Mouse (Mus musculus) hindbrain, postnatal 0 days (tissue): ENCODE results near the gene Rft1. TPM values are rescaled to one million over a fixed set of nuclear protein-coding genes. Genes with fewer than 3 reads are reported as not detected.
A peak's percentile ranks its signal among the peaks of the same experiment; 100 is the strongest.

Experiments
- ATAC-seq: fragments of 200-750 bp; cut with Nextera tagmentation; 2 replicates; pipeline ENCODE4 v1.8.0; 2017; ENCODE audit warnings: mild to moderate bottlenecking, moderate TSS enrichment, moderate library complexity
- DNase-seq: peaks from one replicate; pipeline ENCODE4 v3.0.0-alpha.2; 2015; ENCODE audit warnings: low spot score
- H3K27ac ChIP-seq: fragments of 300-500 bp; sonication (generic); 2 replicates; pipeline ENCODE4 v1.5.1; 2014; ENCODE audit warnings: mild to moderate bottlenecking
- H3K27me3 ChIP-seq: fragments of 300-500 bp; sonication (generic); 2 replicates; pipeline ENCODE4 v1.6.1; 2014; ENCODE audit warnings: low read length, mixed read lengths; ENCODE audit not compliant: insufficient read depth
- H3K36me3 ChIP-seq: fragments of 300-500 bp; sonication (generic); 2 replicates; pipeline ENCODE4 v1.6.1; 2014; ENCODE audit warnings: low read length, mixed read lengths; ENCODE audit not compliant: insufficient read depth
- H3K4me1 ChIP-seq: fragments of 300-500 bp; sonication (generic); 2 replicates; pipeline ENCODE4 v1.6.1; 2014; ENCODE audit warnings: antibody characterized with exemption, low read length, mixed read lengths; ENCODE audit not compliant: insufficient read depth
- H3K4me2 ChIP-seq: fragments of 300-500 bp; sonication (generic); 2 replicates; pipeline ENCODE4 v1.6.1; 2014; ENCODE audit warnings: low read depth, mild to moderate bottlenecking, low read length, moderate library complexity, mixed read lengths
- H3K4me3 ChIP-seq: fragments of 300-500 bp; sonication (generic); 2 replicates; pipeline ENCODE4 v1.5.1; 2014; ENCODE audit warnings: low read length
- H3K9ac ChIP-seq: fragments of 300-500 bp; sonication (generic); replicated peaks from 2 replicates; pipeline ENCODE4 v1.6.1; 2014; ENCODE audit warnings: mild to moderate bottlenecking, low read length, moderate library complexity, mixed read lengths
- H3K9me3 ChIP-seq: fragments of 300-500 bp; sonication (generic); 2 replicates; pipeline ENCODE4 v1.6.1; 2016; ENCODE audit warnings: low read length, mixed read lengths
- CTCF ChIP-seq: IDR thresholded peaks from 2 replicates; pipeline ENCODE4 v1.5.1; 2016; ENCODE audit warnings: antibody characterized with exemption, control low read depth, low read depth
- WGBS: fragments of 180-500 bp; shearing (Covaris S2); extraction: QIAGEN DNeasy Blood & Tissue Kit; methylation state at CpG from one replicate; pipeline ENCODE4 v1.1.7; 2014; 5-methylcytosine and 5-hydroxymethylcytosine counted together
- polyA plus RNA-seq: library from polyadenylated mRNA; unstranded; fragments of >200 nt; fragmentation: Nextera tagmentation; extraction: Ambion mirVana; gene quantifications from 2 replicates; pipeline ENCODE4 v1.2.1, GENCODE M21; 2015
- total RNA-seq: library from RNA; depleted of rRNA; stranded (reverse); fragments of >200 nt; gene quantifications from 2 replicates; pipeline ENCODE4 v1.2.3, GENCODE M21; 2014

The Rft1 gene
- total and polyA plus RNA-seq, 2 experiments from 2014 or later = 10.1 to 18.2 TPM

GRCm38 (mm10) chr14:30670161-30670560, 16.0 kb downstream of the Rft1 start:
- no peak for TF ChIP-seq CTCF
- Histone ChIP-seq H3K9me3 (no peaks in the 10 kb centered on the region), H3K4me3 (no peak overlapping the region), H3K9ac (no peak overlapping the region), H3K27ac (no peak overlapping the region), H3K4me1 (no peaks in the 10 kb centered on the region), H3K4me2 (no peak overlapping the region), H3K27me3 (no peaks in the 10 kb centered on the region), H3K36me3 (peaks cover 27% of the 10 kb centered on the region)
- DNase-seq = no peak
- ATAC-seq = no peak
- WGBS = 93% methylated on average over 6 of the region's 6 CpGs

DNA sequence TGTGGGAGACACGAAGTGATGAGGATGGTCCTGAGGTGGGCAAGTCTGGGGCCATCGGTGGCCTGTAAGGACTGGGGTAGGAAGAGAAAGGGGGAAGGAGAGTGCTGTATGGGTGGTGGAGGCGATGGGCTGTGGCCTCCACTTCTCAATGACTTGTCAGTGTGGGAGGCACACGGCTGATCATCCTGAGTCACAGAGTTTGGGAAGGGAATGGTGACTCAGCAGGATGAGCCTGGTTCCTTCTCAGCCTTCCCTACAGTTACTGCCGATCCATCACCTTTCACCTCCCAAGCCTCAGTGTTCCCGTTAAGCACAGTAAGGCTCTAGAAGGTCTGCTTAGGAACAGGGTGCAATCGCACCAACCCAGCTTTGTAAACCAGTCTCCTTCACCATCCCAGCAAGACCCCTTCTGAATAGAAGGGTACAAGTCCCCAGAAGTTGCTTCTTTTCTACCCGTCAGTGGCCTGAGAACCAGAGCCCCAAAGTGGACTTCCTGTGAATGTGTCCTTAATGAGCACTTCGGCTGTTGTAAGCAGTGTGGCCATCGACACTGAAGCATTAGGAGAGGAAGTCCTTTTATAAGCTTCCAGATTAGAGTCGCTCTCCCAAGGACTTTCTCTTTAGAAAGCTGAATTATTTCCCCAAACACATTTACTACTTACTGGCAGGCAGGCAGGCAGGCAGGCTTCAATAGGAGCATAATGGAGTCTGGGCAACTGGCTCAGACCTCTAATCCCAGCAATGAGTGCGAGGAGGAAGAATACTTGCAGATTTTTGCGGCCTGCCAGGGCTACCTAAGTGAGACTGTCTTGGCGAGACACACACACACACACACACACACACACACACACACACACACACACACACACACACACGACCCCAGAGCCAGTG, 17.2 kb downstream of the Rft1 start:
- ATAC-seq = peak; percentile 77
- peak overlapping the region; percentile 48; the same call in 1 of the 2 replicates for H3K27ac ChIP-seq
- no peaks in the 10 kb centered on the region for H3K27me3 ChIP-seq
- H3K4me1 ChIP-seq = no peaks in the 10 kb centered on the region
- TF ChIP-seq CTCF = no peak
- WGBS = 66% methylated on average over 15 of the region's 15 CpGs
- DNase-seq = no peak
- peaks cover 31% of the 10 kb centered on the region for H3K36me3 ChIP-seq
- H3K9me3 ChIP-seq = no peaks in the 10 kb centered on the region
- no peak overlapping the region for H3K9ac ChIP-seq
- no peak overlapping the region for H3K4me2 ChIP-seq
- no peak overlapping the region for H3K4me3 ChIP-seq

DNA sequence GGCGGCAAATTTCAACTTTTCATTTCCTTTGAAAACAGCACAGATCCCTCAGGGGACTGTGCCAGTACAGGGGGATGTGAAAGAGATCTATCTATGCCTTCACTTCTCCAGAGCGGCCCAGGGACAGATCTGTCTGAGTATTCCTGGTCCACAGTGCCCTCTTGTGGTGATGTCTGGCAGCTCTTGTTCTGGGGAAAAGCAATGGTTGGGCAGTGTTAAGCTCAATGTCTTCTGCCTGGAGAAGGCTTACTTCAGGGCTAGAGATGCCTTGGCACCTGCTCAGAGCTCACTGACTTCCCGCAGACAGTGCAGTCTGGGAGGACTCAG, 17.8 kb downstream of the Rft1 start:
- peak; percentile 96 for ATAC-seq
- peak; percentile 93 for DNase-seq
- Histone ChIP-seq H3K36me3 (peaks cover 28% of the 10 kb centered on the region), H3K4me3 (no peak overlapping the region), H3K4me2 (no peak overlapping the region), H3K4me1 (no peaks in the 10 kb centered on the region), H3K9me3 (no peaks in the 10 kb centered on the region), H3K9ac (no peak overlapping the region), H3K27ac (no peak overlapping the region), H3K27me3 (no peaks in the 10 kb centered on the region)
- peak; percentile 96 for TF ChIP-seq CTCF
- WGBS = 8% methylated on average over 3 of the region's 3 CpGs

- no peaks in the 10 kb centered on the region for H3K4me1 ChIP-seq
- WGBS = 67% methylated on average over 6 of the region's 6 CpGs
- no peak overlapping the region for H3K4me2 ChIP-seq
- ATAC-seq (no peak), DNase-seq (no peak)
- H3K27ac ChIP-seq = no peak overlapping the region
- H3K9ac ChIP-seq = no peak overlapping the region
- no peak for TF ChIP-seq CTCF
- H3K9me3 ChIP-seq = no peaks in the 10 kb centered on the region
- no peak overlapping the region for H3K4me3 ChIP-seq
- H3K36me3 ChIP-seq = peaks cover 22% of the 10 kb centered on the region; the same call in 1 of the 2 replicates
- H3K27me3 ChIP-seq = no peaks in the 10 kb centered on the region
Observed at GRCm38 (mm10) chr14:30674947-30675346, 20.8 kb downstream of the Rft1 start.

- Histone ChIP-seq H3K4me2 (no peak overlapping the region), H3K36me3 (peaks cover 39% of the 10 kb centered on the region), H3K4me3 (no peak overlapping the region), H3K27me3 (no peaks in the 10 kb centered on the region), H3K9me3 (no peaks in the 10 kb centered on the region), H3K9ac (no peak overlapping the region), H3K27ac (no peak overlapping the region), H3K4me1 (no peaks in the 10 kb centered on the region)
- TF ChIP-seq CTCF = no peak
- WGBS = 90% methylated on average over 3 of the region's 3 CpGs
- ATAC-seq (no peak), DNase-seq (no peak)
Observed at GRCm38 (mm10) chr14:30682131-30682530, 28.0 kb downstream of the Rft1 start.

DNA sequence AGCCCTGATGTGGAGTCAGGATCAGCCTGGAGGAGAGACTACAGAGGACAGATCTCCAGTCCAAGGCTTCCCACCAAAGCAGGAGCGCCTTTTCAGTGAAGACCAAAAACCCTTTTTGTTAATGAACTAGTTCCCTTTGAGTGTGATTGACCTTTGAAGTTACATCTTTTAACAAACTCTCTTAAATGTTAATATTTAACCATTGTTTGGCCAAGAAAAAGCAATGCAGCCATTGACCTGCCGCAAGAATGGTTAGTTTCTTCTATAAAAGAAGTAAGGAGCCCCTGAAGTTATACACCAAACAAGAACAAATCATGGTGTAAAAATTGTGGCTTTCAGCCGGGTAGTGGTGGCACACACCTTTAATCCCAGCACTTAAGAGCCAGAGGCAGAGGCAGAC, 36.5 kb downstream of the Rft1 start:
- no peaks in the 10 kb centered on the region for H3K9me3 ChIP-seq
- no peak for DNase-seq
- H3K27me3 ChIP-seq = no peaks in the 10 kb centered on the region
- no peak overlapping the region for H3K9ac ChIP-seq
- H3K36me3 ChIP-seq = peaks cover 7% of the 10 kb centered on the region; the same call in 1 of the 2 replicates
- no peak overlapping the region for H3K4me2 ChIP-seq
- H3K4me3 ChIP-seq = no peak overlapping the region
- H3K27ac ChIP-seq = no peak overlapping the region
- ATAC-seq = no peak
- H3K4me1 ChIP-seq = peaks cover 5% of the 10 kb centered on the region; the same call in 1 of the 2 replicates
- TF ChIP-seq CTCF = no peak
- WGBS = 93% methylated on average over 3 of the region's 3 CpGs

- no peak for DNase-seq
- H3K27ac ChIP-seq = no peak overlapping the region
- H3K4me2 ChIP-seq = no peak overlapping the region
- 85% methylated on average over 6 of the region's 6 CpGs for WGBS
- no peak overlapping the region for H3K9ac ChIP-seq
- no peaks in the 10 kb centered on the region for H3K27me3 ChIP-seq
- peaks cover 7% of the 10 kb centered on the region; the same call in 1 of the 2 replicates for H3K36me3 ChIP-seq
- no peak for ATAC-seq
- TF ChIP-seq CTCF = no peak
- H3K9me3 ChIP-seq = no peaks in the 10 kb centered on the region
- no peak overlapping the region for H3K4me3 ChIP-seq
- peaks cover 5% of the 10 kb centered on the region; the same call in 1 of the 2 replicates for H3K4me1 ChIP-seq
Observed at GRCm38 (mm10) chr14:30692439-30692838, 38.3 kb downstream of the Rft1 start.
